Mouse (Mus musculus): ENCODE data around the gene Kctd18.
"Not testable (repeated sequence)": the region's sequence is repeated elsewhere in the genome, so short reads cannot be mapped to it uniquely, and the experiment has no call there.

DNA sequence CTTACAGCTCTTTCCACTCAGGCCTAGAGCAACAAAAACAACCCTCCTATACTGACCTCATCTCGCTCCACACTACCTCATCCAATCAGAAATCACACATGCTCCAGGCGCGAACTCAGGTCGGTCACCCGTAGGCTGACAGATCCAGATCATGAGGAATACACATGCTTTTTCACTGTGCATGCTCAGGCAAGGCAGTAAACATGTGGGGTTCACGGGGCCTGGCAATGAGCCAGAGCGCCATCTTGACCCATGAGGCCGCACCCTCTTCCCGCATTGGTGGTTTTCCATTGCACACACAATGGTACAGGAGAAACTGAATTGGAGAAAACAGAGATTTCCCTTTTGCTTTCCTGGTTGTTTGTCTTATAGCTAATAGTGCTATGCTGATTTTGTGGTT is 18.6 kb upstream of the Kctd18 start:
- not testable (repeated sequence) for TF ChIP-seq ZMIZ1 (IDR thresholded peaks at IDR 0.05; ENCODE audit: low read depth, low read length); CTCF (conservative IDR thresholded peaks at IDR 0.05 in 1 of 2, IDR thresholded peaks at IDR 0.05 in 1 of 2; ENCODE audit: low read depth in 2 of 2, low read length in 2 of 2); NRF1 (IDR thresholded peaks at IDR 0.05; ENCODE audit: low read depth, low read length); MAZ (IDR thresholded peaks at IDR 0.05; ENCODE audit: low read depth, low read length); ZNF384 (IDR thresholded peaks at IDR 0.05; ENCODE audit: low read depth, low read length); USF1 (IDR thresholded peaks at IDR 0.05; ENCODE audit: low read depth, low read length); POLR2A (IDR thresholded peaks at IDR 0.05; ENCODE audit: low read depth, low read length); PAX5 (IDR thresholded peaks at IDR 0.05; ENCODE audit: low read length); UBTF (IDR thresholded peaks at IDR 0.05; ENCODE audit: low read depth, low read length); USF2 (conservative IDR thresholded peaks at IDR 0.05; ENCODE audit: low read depth, low read length); SMC3 (IDR thresholded peaks at IDR 0.05; ENCODE audit: low read depth, low read length); ZKSCAN1 (IDR thresholded peaks at IDR 0.05; ENCODE audit: borderline replicate concordance, low read depth, low read length); RCOR1 (conservative IDR thresholded peaks at IDR 0.05; ENCODE audit: low read depth, low read length); TBP (conservative IDR thresholded peaks at IDR 0.05; ENCODE audit: low read depth, low read length)
